Mouse (Mus musculus) R1 (cell line): ENCODE measurements around the gene Gpr155.

Experiments
- DNase-seq: peaks from one replicate; pipeline ENCODE4 v3.0.0-alpha.2; 2018; ENCODE audit warnings: low read depth, low spot score

Gene Gpr155

GRCm38 (mm10) chr2:73386356-73387046 is at the start of gene Gpr155:
Gene Gpr155, minus strand, starts transcription at chr2:73386572.
- DNase-seq = peak; percentile 97

- no peak for DNase-seq
Observed at GRCm38 (mm10) chr2:73435847-73436246, 49.5 kb upstream of the Gpr155 start.

DNA sequence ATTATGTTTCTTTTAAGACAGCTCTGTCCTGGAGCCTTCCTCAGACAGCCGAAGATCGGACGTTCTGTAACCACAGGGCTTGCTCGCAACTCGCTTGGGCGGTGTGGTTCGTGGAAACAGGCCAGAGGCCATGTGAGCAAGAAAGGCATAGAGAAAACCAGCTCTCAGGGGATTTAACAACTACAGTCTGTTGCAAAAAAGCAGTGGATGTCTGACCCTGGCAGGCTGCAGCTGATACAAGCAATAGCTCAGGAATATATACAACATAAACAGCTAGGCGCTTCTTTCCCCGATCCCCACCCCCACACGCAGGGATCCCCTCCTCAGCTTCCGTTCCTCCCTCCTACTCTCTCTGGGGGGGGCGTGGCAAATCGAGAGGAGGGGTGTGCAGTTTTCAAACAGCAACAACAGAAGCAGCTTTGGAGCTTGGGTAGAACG is 45.6 kb upstream of the Gpr155 start:
- peak; percentile 85 for DNase-seq

- DNase-seq = peak; percentile 59
Observed at GRCm38 (mm10) chr2:73428803-73429468, 42.6 kb upstream of the Gpr155 start.

- peak; percentile 48 for DNase-seq
Observed at GRCm38 (mm10) chr2:73427293-73427692, 40.9 kb upstream of the Gpr155 start.

DNA sequence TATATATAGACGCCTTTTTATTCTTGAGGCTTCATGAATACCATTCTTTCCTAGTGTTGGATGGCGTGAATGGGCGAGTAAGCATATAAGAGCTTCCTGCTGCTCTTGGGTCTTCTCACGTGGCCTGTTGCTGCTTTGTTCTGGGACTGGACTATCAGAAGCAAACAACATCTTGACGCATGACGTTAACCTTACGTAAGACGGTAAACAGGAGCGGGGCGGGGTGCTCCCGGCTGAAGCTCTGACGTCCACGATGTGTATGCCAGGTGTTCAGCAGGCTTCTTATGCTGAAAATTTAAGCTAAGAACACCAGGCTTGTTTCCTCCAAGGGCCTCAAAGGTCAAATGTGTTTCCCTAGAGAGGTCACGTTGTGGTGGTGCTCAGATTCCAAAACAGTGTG is 39.5 kb upstream of the Gpr155 start:
- DNase-seq = no peak

GRCm38 (mm10) chr2:73419730-73420129 is 33.4 kb upstream of the Gpr155 start:
- DNase-seq = no peak

- DNase-seq = peak; percentile 29
Observed at GRCm38 (mm10) chr2:73419285-73419684, 32.9 kb upstream of the Gpr155 start.

DNA sequence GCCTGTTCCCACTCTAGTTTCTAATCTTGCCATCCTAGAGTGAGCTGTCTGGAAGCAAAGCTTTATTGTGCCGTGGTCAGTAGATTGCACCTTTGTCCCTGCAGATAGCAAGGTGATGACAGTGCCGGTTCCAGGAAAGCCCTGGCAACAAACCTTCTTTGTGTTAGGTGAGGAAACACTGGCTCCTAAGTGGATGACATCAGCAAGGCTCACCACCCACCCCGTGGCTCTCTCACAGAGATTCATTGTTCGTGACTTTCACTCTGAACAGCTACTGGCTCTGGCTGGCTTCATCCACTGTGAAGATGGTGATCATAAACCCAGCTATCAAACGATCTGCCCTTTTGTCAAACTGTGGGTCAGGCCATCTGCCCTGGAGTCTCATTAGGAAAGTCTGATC is 29.5 kb upstream of the Gpr155 start:
- no peak for DNase-seq

DNA sequence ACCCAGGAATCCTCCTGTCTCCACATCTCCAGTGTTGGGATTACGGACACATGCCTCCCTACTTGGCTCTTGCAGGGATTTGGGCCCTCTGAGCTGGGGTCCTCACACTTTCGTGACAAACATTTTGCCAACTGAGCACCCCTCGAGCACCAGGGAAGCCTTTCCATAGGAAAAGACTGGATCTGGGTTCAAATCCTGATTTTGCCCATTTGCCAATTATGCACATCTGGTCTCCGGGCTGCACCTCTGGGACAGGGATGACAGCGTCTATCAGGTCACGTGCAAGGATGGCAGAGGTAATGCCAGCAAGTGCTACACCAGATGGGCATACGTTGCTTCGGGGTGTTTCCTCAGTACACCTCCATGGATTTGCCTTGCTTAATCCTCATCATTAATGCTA is 23.7 kb upstream of the Gpr155 start:
- no peak for DNase-seq

- no peak for DNase-seq
Observed at GRCm38 (mm10) chr2:73407662-73408061, 21.3 kb upstream of the Gpr155 start.

GRCm38 (mm10) chr2:73406336-73406915 is 20.1 kb upstream of the Gpr155 start:
- no peak for DNase-seq

- DNase-seq = no peak
Observed at GRCm38 (mm10) chr2:73404980-73405379, 18.6 kb upstream of the Gpr155 start.

GRCm38 (mm10) chr2:73404442-73404841 is 18.1 kb upstream of the Gpr155 start:
- DNase-seq = no peak

DNA sequence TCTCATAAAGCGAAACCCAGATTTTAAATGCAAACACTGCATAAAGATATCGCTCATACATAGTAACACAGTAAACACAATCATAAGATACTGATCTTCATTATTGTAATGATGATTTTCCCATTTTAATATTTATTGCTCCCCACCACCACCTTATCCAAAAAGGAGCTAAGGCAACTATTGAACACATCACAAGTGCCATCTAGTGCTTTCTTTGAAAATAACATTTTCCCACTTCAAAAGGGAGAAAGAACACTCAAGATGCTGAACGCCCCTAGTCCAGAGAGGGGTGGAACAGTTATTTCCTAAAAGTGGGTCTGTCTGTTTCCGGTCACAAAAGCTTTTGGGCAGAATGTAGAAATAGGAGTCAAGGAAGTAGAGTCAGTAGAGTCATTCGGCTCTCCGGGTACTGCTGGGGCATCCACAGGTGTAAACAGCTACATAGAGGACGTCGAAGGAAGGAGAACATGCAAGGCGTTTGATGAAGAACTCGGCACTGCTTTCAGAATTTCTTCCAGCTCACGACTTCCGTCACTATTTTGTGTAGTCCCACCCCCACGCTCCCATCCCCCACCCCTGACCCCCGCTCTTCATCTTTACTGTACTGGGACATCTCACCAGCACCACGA is 17.1 kb upstream of the Gpr155 start:
- no peak for DNase-seq

DNA sequence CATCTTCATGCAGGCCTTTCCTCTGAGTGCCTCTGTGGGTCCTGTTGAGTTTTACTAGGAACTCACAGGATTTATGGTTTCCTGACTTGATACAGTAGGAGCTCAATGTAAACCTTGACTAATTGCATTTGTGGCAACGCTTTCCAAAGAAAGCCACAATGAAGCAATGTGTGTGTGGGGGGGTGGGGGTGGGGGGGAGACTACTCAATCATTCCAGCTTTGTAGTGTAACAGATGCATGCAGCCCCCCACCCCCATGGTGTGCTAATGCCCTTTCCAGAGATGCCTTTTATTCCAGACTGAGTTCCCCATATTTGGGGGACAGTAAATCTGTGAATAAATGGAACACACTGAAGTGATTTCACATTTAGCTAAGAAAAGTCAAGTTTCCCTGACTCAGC is 15.3 kb upstream of the Gpr155 start:
- no peak for DNase-seq

DNA sequence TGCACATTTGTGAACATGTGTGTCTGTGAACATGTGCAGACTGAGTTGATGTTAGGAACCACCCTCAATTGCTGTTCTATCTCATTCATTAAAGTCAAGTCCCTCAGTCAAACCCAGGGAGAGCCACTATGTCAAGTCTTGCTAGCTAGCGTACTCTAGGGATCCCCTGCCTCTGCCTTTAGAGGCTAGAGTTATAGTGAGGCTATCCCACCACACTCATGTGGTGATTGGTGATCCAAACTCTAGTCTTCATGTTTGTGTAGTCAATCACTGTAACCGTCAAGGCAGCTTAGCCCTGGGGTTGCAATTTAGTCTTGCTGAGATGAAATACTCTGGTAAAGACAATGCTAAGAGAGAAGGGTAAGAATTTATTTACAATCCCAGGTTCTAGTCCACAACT is 11.1 kb upstream of the Gpr155 start:
- DNase-seq = no peak

DNA sequence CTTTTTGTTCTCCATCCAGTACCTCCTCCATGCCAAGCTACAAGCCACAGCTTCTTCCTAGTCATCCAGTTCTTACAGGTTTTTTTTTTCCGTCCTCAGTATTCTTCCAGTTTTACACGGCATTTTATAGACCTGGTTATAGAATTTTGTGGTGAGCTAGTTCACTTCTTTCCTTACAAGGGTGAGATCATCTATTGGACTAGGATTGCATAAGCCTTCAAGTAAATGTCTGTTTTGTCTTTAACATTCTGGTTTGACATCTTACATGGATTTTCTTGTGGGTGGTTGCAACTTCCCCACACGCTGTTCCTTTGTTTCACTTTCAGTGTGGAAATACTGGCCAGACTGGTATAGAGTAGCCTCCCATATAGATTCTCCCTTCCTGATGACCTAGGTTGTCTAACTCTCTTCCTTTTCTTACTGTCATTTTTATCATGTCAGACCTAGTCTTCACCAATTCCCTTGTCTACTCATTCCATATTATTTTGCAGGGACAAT is 10.5 kb upstream of the Gpr155 start:
- DNase-seq = no peak

DNA sequence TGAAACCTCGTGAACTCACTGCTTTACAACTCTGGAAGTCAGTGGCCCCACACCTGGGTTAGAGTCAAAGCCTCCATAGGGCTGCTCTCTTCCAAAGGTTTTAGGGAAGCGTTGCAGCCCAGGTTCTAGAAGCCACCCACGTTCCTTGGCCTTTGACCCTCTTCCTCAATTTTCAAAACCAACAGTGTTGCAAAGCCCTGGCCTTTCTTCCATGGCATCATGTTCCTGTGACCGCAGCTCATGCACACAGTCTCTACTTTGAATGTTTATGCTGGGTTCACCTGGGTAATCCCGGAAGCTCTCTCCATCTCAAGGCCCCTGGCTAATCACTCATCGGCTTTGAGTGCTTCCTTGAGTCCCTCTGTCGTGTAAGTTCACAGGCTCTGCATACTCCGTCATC is 9.1 kb upstream of the Gpr155 start:
- no peak for DNase-seq

- no peak for DNase-seq
Observed at GRCm38 (mm10) chr2:73394476-73394875, 8.1 kb upstream of the Gpr155 start.

DNA sequence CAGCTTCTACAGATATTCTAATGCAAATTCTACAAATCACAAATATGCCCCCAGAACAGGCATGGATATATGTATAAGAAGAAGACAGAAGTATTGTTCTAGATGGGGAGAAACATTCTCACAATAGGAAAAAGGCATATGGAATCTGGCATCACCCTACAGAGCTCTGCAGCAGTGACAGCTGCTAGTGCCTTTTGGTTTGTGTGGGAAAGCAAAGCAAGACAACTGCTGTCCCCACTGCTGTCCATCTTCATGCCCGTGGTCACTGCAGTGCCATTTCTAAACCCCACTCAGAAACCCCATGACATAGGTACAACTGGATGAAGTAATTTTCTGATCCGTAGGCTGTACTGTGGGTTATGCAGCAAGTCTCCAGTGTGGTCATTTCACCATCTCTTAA is 6.4 kb upstream of the Gpr155 start:
- no peak for DNase-seq

- DNase-seq = no peak
Observed at GRCm38 (mm10) chr2:73389951-73390350, 3.6 kb upstream of the Gpr155 start.
